Mouse (Mus musculus) small intestine, adult 2 months (tissue): ENCODE measurements around the gene Gm42742. TPM values are rescaled to one million over a fixed set of nuclear protein-coding genes. Genes with fewer than 3 reads are reported as not detected.
A peak's percentile ranks its signal among the peaks of the same experiment; 100 is the strongest.

Experiments
- H3K27ac ChIP-seq: fragments of 200-500 bp; 2 replicates; pipeline ENCODE4 v1.5.1; 2012; ENCODE audit warnings: low read depth, low read length, control low read depth, inconsistent platforms; ENCODE audit not compliant: insufficient read depth
- H3K27me3 ChIP-seq: fragments of 200-500 bp; 2 replicates; pipeline ENCODE4 v1.6.1; 2012; ENCODE audit warnings: mild to moderate bottlenecking, moderate library complexity, low read length, inconsistent platforms; ENCODE audit not compliant: control insufficient read depth, insufficient read depth
- H3K36me3 ChIP-seq: fragments of 200-500 bp; 2 replicates; pipeline ENCODE4 v1.6.1; 2012; ENCODE audit warnings: mild to moderate bottlenecking, low read length, control low read depth, inconsistent platforms; ENCODE audit not compliant: control insufficient read depth, insufficient read depth
- H3K4me1 ChIP-seq: fragments of 200-500 bp; 2 replicates; pipeline ENCODE4 v1.6.1; 2012; ENCODE audit warnings: low read length, inconsistent platforms, mixed read lengths; ENCODE audit not compliant: control insufficient read depth, insufficient read depth, insufficient read length
- H3K4me3 ChIP-seq: fragments of 200-500 bp; 2 replicates; pipeline ENCODE4 v1.5.1; 2012; ENCODE audit warnings: low read depth, mild to moderate bottlenecking, control low read depth, inconsistent platforms, low read length, moderate library complexity
- CTCF ChIP-seq: fragments of 200-500 bp; IDR thresholded peaks from 2 replicates; pipeline ENCODE4 v1.5.1; 2012; ENCODE audit warnings: low read depth, mild to moderate bottlenecking, control low read depth, inconsistent platforms, low read length, moderate library complexity, mixed read lengths; ENCODE audit not compliant: insufficient replicate concordance, insufficient read length; ENCODE audit errors: extremely low read depth
- POLR2A ChIP-seq: fragments of 200-500 bp; IDR thresholded peaks from 2 replicates; pipeline ENCODE4 v1.6.1; 2012; ENCODE audit warnings: low read depth, mild to moderate bottlenecking, control low read depth, inconsistent platforms, low read length, moderate library complexity
- WGBS: fragments of 180-500 bp; shearing (Covaris S2); methylation state at CpG from one replicate; pipeline ENCODE4 v1.1.7; 2018; 5-methylcytosine and 5-hydroxymethylcytosine counted together
- polyA plus RNA-seq: library from polyadenylated mRNA; depleted of rRNA; stranded (reverse); fragments of >200 nt; gene quantifications from 2 replicates; pipeline ENCODE4 v1.2.3, GENCODE M21; 2012

Gm42742 gene
- polyA plus RNA-seq, 1 experiment: 26.4 TPM

GRCm38 (mm10) chr7:126996449-126996848 lies 24.4 kb downstream of the Gm42742 start:
- no peak overlapping the region for H3K27ac ChIP-seq
- H3K36me3 ChIP-seq: peaks cover 81% of the 10 kb centered on the region
- TF ChIP-seq CTCF: no peak
- TF ChIP-seq POLR2A: no peak
- WGBS: 91% methylated on average over 4 of the region's 4 CpGs
- H3K4me1 ChIP-seq: no peaks in the 10 kb centered on the region
- no peak overlapping the region for H3K4me3 ChIP-seq
- H3K27me3 ChIP-seq: no peaks in the 10 kb centered on the region

- H3K27me3 ChIP-seq: no peaks in the 10 kb centered on the region
- no peak for TF ChIP-seq CTCF
- no peak for TF ChIP-seq POLR2A
- H3K36me3 ChIP-seq: peaks cover 63% of the 10 kb centered on the region
- no peak overlapping the region for H3K27ac ChIP-seq
- no peaks in the 10 kb centered on the region for H3K4me1 ChIP-seq
- WGBS: 80% methylated on average over 8 of the region's 8 CpGs
- H3K4me3 ChIP-seq: no peak overlapping the region
Measured at GRCm38 (mm10) chr7:126988816-126989215, 32.1 kb downstream of the Gm42742 start.

- WGBS: 23% methylated on average over 9 of the region's 9 CpGs
- no peaks in the 10 kb centered on the region for H3K27me3 ChIP-seq
- H3K27ac ChIP-seq: no peak overlapping the region
- no peak overlapping the region for H3K4me3 ChIP-seq
- peaks cover 20% of the 10 kb centered on the region; the same call in 1 of the 2 replicates for H3K4me1 ChIP-seq
- H3K36me3 ChIP-seq: peaks cover 45% of the 10 kb centered on the region
- TF ChIP-seq CTCF (peak; percentile 62), POLR2A (no peak)
Measured at GRCm38 (mm10) chr7:126986319-126986718, 34.6 kb downstream of the Gm42742 start.

- Histone ChIP-seq H3K27ac (no peak overlapping the region), H3K27me3 (no peaks in the 10 kb centered on the region), H3K4me1 (peaks cover 23% of the 10 kb centered on the region), H3K36me3 (peaks cover 43% of the 10 kb centered on the region), H3K4me3 (no peak overlapping the region)
- 78% methylated on average over 10 of the region's 10 CpGs for WGBS
- TF ChIP-seq CTCF (no peak), POLR2A (no peak)
Measured at GRCm38 (mm10) chr7:126984667-126985444, 36.0 kb downstream of the Gm42742 start.

GRCm38 (mm10) chr7:126983113-126983512 lies 37.8 kb downstream of the Gm42742 start:
- peak overlapping the region; percentile 86 for H3K27ac ChIP-seq
- 77% methylated on average over 7 of the region's 7 CpGs for WGBS

GRCm38 (mm10) chr7:126982054-126982453 lies 38.8 kb downstream of the Gm42742 start:
- no peaks in the 10 kb centered on the region for H3K27me3 ChIP-seq
- 27% methylated on average over 4 of the region's 4 CpGs for WGBS
- peaks cover 37% of the 10 kb centered on the region for H3K4me1 ChIP-seq
- peak overlapping the region; percentile 86 for H3K27ac ChIP-seq
- TF ChIP-seq CTCF: no peak
- no peak for TF ChIP-seq POLR2A
- no peak overlapping the region for H3K4me3 ChIP-seq
- peaks cover 40% of the 10 kb centered on the region for H3K36me3 ChIP-seq

More at GRCm38 (mm10) chr7:126983113-126983512, 37.8 kb downstream of the Gm42742 start:
- H3K4me3 ChIP-seq: no peak overlapping the region
- TF ChIP-seq POLR2A (no peak), CTCF (no peak)
- peaks cover 44% of the 10 kb centered on the region for H3K36me3 ChIP-seq
- H3K4me1 ChIP-seq: peaks cover 33% of the 10 kb centered on the region
- H3K27me3 ChIP-seq: no peaks in the 10 kb centered on the region

GRCm38 (mm10) chr7:126981601-126982000 lies 39.3 kb downstream of the Gm42742 start:
- Histone ChIP-seq H3K36me3 (peaks cover 35% of the 10 kb centered on the region), H3K27me3 (no peaks in the 10 kb centered on the region), H3K4me3 (no peak overlapping the region), H3K27ac (peak overlapping the region; percentile 19; the same call in 1 of the 2 replicates), H3K4me1 (peaks cover 37% of the 10 kb centered on the region)
- TF ChIP-seq POLR2A (no peak), CTCF (no peak)
- WGBS: 74% methylated on average over 2 of the region's 2 CpGs

- peaks cover 38% of the 10 kb centered on the region for H3K4me1 ChIP-seq
- no peak overlapping the region for H3K4me3 ChIP-seq
- 82% methylated on average over 6 of the region's 6 CpGs for WGBS
- H3K27me3 ChIP-seq: no peaks in the 10 kb centered on the region
- H3K27ac ChIP-seq: no peak overlapping the region
- TF ChIP-seq POLR2A: no peak
- TF ChIP-seq CTCF: no peak
- H3K36me3 ChIP-seq: peaks cover 30% of the 10 kb centered on the region
Measured at GRCm38 (mm10) chr7:126978841-126979240, 42.1 kb downstream of the Gm42742 start.
